Mouse (Mus musculus) cortical plate, adult 2 months (tissue): ENCODE results near the gene Phf21b.

Experiments used
- CTCF ChIP-seq: fragments of 200-500 bp; IDR thresholded peaks from 2 replicates; pipeline ENCODE4 v1.5.1; 2011; ENCODE audit warnings: mild to moderate bottlenecking, control low read depth, low read length; ENCODE audit not compliant: insufficient read depth; ENCODE audit errors: extremely low read depth
- POLR2A ChIP-seq: fragments of 200-500 bp; IDR thresholded peaks from 2 replicates; pipeline ENCODE4 v1.6.1; 2011; ENCODE audit warnings: mild to moderate bottlenecking, low read length, control low read depth; ENCODE audit not compliant: insufficient read depth; ENCODE audit errors: extremely low read depth

DNA sequence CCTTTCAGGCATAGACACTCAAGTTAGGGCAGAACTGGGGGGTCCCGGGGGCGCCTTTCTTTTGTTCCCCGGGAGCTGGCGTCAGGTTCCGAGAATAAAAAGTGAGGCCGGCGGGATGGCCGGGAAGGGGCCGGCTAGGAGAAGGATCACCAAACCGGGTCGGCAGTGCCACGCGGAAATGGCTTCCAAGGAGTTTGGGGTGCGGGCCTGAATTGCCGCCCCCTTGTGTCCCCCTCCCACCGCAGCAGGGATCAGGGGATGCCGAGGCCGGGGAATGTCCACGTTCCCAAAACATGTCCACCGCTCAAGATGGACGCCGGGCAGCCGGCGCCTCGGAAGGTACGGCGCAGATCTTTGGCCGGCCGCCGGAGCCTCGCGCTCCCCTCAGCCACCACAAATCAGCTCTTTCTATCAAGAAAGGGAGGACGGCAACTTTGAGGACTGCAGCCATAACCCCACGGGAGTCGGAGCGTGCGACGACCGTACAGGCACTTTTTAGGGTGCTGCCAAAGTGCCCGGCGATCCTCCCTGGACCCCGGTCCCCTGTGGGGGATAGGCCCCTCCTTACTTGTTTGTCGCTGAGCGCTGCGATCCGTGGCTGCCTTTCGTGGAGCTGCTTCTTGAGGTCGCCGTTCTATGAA, 1.6 kb downstream of the Phf21b start:
- TF ChIP-seq CTCF (no peak), POLR2A (no peak)
